Mouse (Mus musculus): Measurements from ENCODE around the gene Itm2c.
A peak's percentile ranks its signal among the peaks of the same experiment; 100 is the strongest.

Itm2c gene

GRCm38 (mm10) chr1:85894231-85894747, at the start of gene Itm2c:
Gene Itm2c, plus strand, starts transcription at chr1:85894281.
- peak; percentile 86 for DNase-seq (ENCODE audit: low spot score)

GRCm38 (mm10) chr1:85844981-85845380, 49.1 kb upstream of the Itm2c start:
- DNase-seq (ENCODE audit: low spot score) = no peak

- DNase-seq (ENCODE audit: low spot score) = no peak
Observed at GRCm38 (mm10) chr1:85845476-85845875, 48.6 kb upstream of the Itm2c start.

GRCm38 (mm10) chr1:85849016-85849415, 45.1 kb upstream of the Itm2c start:
- DNase-seq (ENCODE audit: low spot score) = no peak

GRCm38 (mm10) chr1:85850851-85851250, 43.2 kb upstream of the Itm2c start:
- no peak for DNase-seq (ENCODE audit: low spot score)

- DNase-seq (ENCODE audit: low spot score) = peak; percentile 81
Observed at GRCm38 (mm10) chr1:85852996-85853689, 40.9 kb upstream of the Itm2c start.

GRCm38 (mm10) chr1:85853865-85854264, 40.2 kb upstream of the Itm2c start:
- DNase-seq (ENCODE audit: low spot score) = no peak

GRCm38 (mm10) chr1:85854475-85854874, 39.6 kb upstream of the Itm2c start:
- DNase-seq (ENCODE audit: low spot score) = no peak

GRCm38 (mm10) chr1:85856266-85856665, 37.8 kb upstream of the Itm2c start:
- no peak for DNase-seq (ENCODE audit: low spot score)

- DNase-seq (ENCODE audit: low spot score) = peak; percentile 32
Observed at GRCm38 (mm10) chr1:85857261-85857754, 36.8 kb upstream of the Itm2c start.

- DNase-seq (ENCODE audit: low spot score) = no peak
Observed at GRCm38 (mm10) chr1:85864383-85864782, 29.7 kb upstream of the Itm2c start.

- peak; percentile 27 for DNase-seq (ENCODE audit: low spot score)
Observed at GRCm38 (mm10) chr1:85870001-85870400, 24.1 kb upstream of the Itm2c start.

- DNase-seq (ENCODE audit: low spot score) = no peak
Observed at GRCm38 (mm10) chr1:85870546-85870945, 23.5 kb upstream of the Itm2c start.

GRCm38 (mm10) chr1:85882003-85882402, 12.1 kb upstream of the Itm2c start:
- no peak for DNase-seq (ENCODE audit: low spot score)

GRCm38 (mm10) chr1:85887221-85887620, 6.9 kb upstream of the Itm2c start:
- no peak for DNase-seq (ENCODE audit: low spot score)

- peak; percentile 65 for DNase-seq (ENCODE audit: low spot score)
Observed at GRCm38 (mm10) chr1:85894748-85895360, 773 bp downstream of the Itm2c start.

GRCm38 (mm10) chr1:85895391-85895837, 1.3 kb downstream of the Itm2c start:
- DNase-seq (ENCODE audit: low spot score) = peak; percentile 85

- no peak for DNase-seq (ENCODE audit: low spot score)
Observed at GRCm38 (mm10) chr1:85896110-85896509, 2.0 kb downstream of the Itm2c start.

GRCm38 (mm10) chr1:85896781-85897700, 3.0 kb downstream of the Itm2c start:
- DNase-seq (ENCODE audit: low spot score) = no peak

GRCm38 (mm10) chr1:85897901-85898760, 4.0 kb downstream of the Itm2c start:
- DNase-seq (ENCODE audit: low spot score) = no peak

GRCm38 (mm10) chr1:85898761-85899387, 4.8 kb downstream of the Itm2c start:
- DNase-seq (ENCODE audit: low spot score) = peak; percentile 37
